Mouse (Mus musculus) monocyte, adult 59 days (primary cell): ENCODE results near the gene Gfpt2. TPM values are rescaled to one million over a fixed set of nuclear protein-coding genes. Genes with fewer than 3 reads are reported as not detected.

ENCODE experiments used
- total RNA-seq, 2 experiments: library from RNA; stranded (reverse); gene quantifications; one replicate each; pipeline ENCODE4 v1.2.4; 2023

Gene Gfpt2
- not detected for total RNA-seq

DNA sequence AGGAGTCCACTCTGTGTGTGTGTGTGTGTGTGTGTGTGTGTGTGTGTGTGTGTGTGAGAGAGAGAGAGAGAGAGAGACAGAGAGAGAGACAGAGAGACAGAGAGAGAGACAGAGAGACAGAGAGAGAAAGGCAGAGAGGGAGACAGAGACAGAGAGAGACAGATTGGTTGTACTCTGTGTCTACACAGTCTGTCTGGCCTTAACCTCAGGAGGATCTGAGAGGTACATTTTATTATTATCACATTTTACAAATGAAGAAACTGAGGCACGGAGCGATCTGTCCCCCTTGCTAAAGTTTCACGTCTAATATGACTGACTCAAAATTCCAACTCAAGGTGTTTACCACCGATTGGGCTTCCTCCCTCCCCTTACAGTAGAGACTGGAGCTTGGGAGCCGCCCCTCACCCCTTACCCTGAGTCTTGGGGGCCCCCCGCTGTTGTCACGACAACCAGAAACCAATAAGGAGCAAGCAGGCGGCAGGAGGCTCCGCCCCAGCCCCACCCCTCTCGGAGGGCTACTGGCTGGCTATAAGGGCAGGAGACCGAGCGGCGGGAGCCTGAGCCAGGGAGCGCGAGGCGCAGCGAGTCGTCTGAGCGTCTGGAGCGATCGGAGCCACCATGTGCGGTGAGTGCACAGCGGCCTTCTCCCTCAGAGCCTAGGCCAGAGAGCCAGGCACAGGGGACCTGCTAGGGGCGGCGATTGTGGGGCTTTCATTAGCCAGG is at the start of gene Gfpt2:
Gfpt2 (plus strand) TSS at position 560 of the 723 bp plus-strand sequence.

DNA sequence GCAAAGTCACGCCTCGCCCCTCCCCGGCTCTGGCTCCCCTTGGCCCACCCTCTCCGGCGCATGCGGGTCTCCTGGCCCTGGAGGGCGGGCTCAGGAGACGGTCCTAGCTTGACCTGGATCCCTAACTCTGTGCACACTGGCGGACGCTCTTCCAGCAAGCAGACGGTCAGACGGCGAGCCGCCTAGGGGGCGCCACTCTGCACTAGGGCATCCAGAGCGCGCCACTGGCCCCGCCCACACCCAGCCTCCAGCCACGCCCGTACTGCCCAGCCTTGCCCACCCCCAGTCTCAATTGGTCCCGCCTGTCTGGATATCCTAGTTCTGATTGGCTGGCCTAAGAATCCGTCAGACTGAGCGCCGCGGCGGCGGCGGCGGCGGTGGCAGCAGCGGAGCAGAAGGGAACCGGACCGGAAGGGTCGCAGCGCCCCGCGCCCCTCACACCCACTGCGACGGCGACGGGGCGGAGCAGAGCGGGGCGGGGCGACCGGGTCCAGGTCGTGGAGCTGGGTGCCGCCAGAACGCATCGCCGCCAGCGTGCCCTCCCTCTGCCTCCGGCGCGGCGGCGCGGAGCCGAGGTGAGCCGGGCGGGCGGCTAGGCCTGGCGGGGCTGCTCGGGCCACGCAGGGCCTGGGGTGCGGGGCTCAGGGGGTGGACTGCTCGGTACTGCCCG is 52.6 kb downstream of the Gfpt2 start, which contains the start of gene Mapk9:
Mapk9 (plus strand) TSS at position 351 of the 670 bp plus-strand sequence.

Other genes starting within 250 kb of the Gfpt2 start
- not detected for gene Olfr1380, start 237.3 kb upstream of the Gfpt2 start, total RNA-seq
- gene Flt4, start 184.9 kb upstream of the Gfpt2 start, total RNA-seq = not detected
- gene Scgb3a1, start 130.6 kb upstream of the Gfpt2 start, total RNA-seq = not detected
- 10 to 100 TPM; 45.7 to 49.1 TPM for gene Cnot6, start 81.5 kb upstream of the Gfpt2 start, total RNA-seq
- gene Mapk9, start 52.6 kb downstream of the Gfpt2 start, total RNA-seq = 10 to 100 TPM; 42.1 to 47.6 TPM
- not detected for gene Rasgef1c, start 107.7 kb downstream of the Gfpt2 start, total RNA-seq
- gene Rnf130, start 231.2 kb downstream of the Gfpt2 start, total RNA-seq = 100 to 1,000 TPM; 250 to 262 TPM